Mouse (Mus musculus) WW6 (cell line): ENCODE measurements at regions not wholly inside any gene's neighbourhood (a gene's known extent, or its start where the extent isn't known, plus 50 kb on each side); places are given as distances from the start of the nearest gene placed in this dataset.

Experiments used
- DNase-seq: peaks from one replicate; pipeline ENCODE4 v3.0.0-alpha.2; 2013; ENCODE audit warnings: low read depth, low spot score

GRCm38 (mm10) chr5:15773839-15774238 is 59.8 kb upstream of the Speer4c start:
- peak; percentile 1 for DNase-seq

GRCm38 (mm10) chr5:15774567-15774966 is 60.5 kb upstream of the Speer4c start:
- peak; percentile 22 for DNase-seq

- DNase-seq = no peak
Observed at GRCm38 (mm10) chr5:15776106-15776505, 62.0 kb upstream of the Speer4c start.

- no peak for DNase-seq
Observed at GRCm38 (mm10) chr5:15803583-15803982, 89.5 kb upstream of the Speer4c start.

- no peak for DNase-seq
Observed at GRCm38 (mm10) chr5:15816864-15817263, 102.8 kb upstream of the Speer4c start.

- DNase-seq = no peak
Observed at GRCm38 (mm10) chr5:15817366-15817765, 103.3 kb upstream of the Speer4c start.

- DNase-seq = no peak
Observed at GRCm38 (mm10) chr5:15822989-15823388, 108.9 kb upstream of the Speer4c start.

- DNase-seq = no peak
Observed at GRCm38 (mm10) chr5:15831527-15831926, 103.0 kb upstream of the Cacna2d1 start.

GRCm38 (mm10) chr5:15832338-15832737 is 102.2 kb upstream of the Cacna2d1 start:
- no peak for DNase-seq

- DNase-seq = peak; percentile 47
Observed at GRCm38 (mm10) chr5:15838108-15838972, 96.2 kb upstream of the Cacna2d1 start.

- DNase-seq = no peak
Observed at GRCm38 (mm10) chr5:15846790-15847189, 87.7 kb upstream of the Cacna2d1 start.

- DNase-seq = no peak
Observed at GRCm38 (mm10) chr5:15849520-15849919, 85.0 kb upstream of the Cacna2d1 start.

- DNase-seq = no peak
Observed at GRCm38 (mm10) chr5:15850126-15850801, 84.2 kb upstream of the Cacna2d1 start.

GRCm38 (mm10) chr5:15854752-15855151 is 79.7 kb upstream of the Cacna2d1 start:
- DNase-seq = no peak

- no peak for DNase-seq
Observed at GRCm38 (mm10) chr5:15857034-15857433, 77.5 kb upstream of the Cacna2d1 start.

GRCm38 (mm10) chr5:15874065-15874464 is 60.4 kb upstream of the Cacna2d1 start:
- DNase-seq = no peak

GRCm38 (mm10) chr5:15883004-15883403 is 51.5 kb upstream of the Cacna2d1 start:
- no peak for DNase-seq
